Mouse (Mus musculus) WW6 (cell line): Measurements from ENCODE around the gene Braf.
A peak's percentile ranks its signal among the peaks of the same experiment; 100 is the strongest.

Experiments used
- DNase-seq: peaks from one replicate; pipeline ENCODE4 v3.0.0-alpha.2; 2013; ENCODE audit warnings: low read depth, low spot score

The Braf gene

GRCm38 (mm10) chr6:39607365-39607764 is 117.9 kb downstream of the Braf start:
- no peak for DNase-seq

GRCm38 (mm10) chr6:39606862-39607261 is 118.4 kb downstream of the Braf start:
- DNase-seq: no peak

- DNase-seq: no peak
Measured at GRCm38 (mm10) chr6:39606056-39606455, 119.2 kb downstream of the Braf start.

- no peak for DNase-seq
Measured at GRCm38 (mm10) chr6:39604565-39604964, 120.7 kb downstream of the Braf start.

GRCm38 (mm10) chr6:39601828-39602227 is 123.4 kb downstream of the Braf start:
- DNase-seq: no peak

GRCm38 (mm10) chr6:39600851-39601250 is 124.4 kb downstream of the Braf start:
- no peak for DNase-seq

GRCm38 (mm10) chr6:39592401-39593214 is 132.7 kb downstream of the Braf start, which contains the start of gene Ndufb2:
TSS of gene Ndufb2 (plus strand) at chr6:39592574.
- peak; percentile 89 for DNase-seq

- no peak for DNase-seq
Measured at GRCm38 (mm10) chr6:39591481-39591880, 133.8 kb downstream of the Braf start.

- no peak for DNase-seq
Measured at GRCm38 (mm10) chr6:39585517-39585916, 139.7 kb downstream of the Braf start, which contains the start of gene Gm42420. TSS of gene Gm42420 (plus strand) at chr6:39585753.

GRCm38 (mm10) chr6:39581087-39581784 is 144.0 kb downstream of the Braf start:
- DNase-seq: no peak

GRCm38 (mm10) chr6:39580558-39580957 is 144.7 kb downstream of the Braf start:
- DNase-seq: no peak

- no peak for DNase-seq
Measured at GRCm38 (mm10) chr6:39579552-39579951, 145.7 kb downstream of the Braf start.

GRCm38 (mm10) chr6:39574951-39575350 is 150.3 kb downstream of the Braf start:
- no peak for DNase-seq

GRCm38 (mm10) chr6:39574555-39574869 is 150.8 kb downstream of the Braf start:
- no peak for DNase-seq

GRCm38 (mm10) chr6:39573791-39574554 is 151.3 kb downstream of the Braf start, which contains the start of gene Adck2:
TSS of gene Adck2 (plus strand) at chr6:39573873.
- no peak for DNase-seq

GRCm38 (mm10) chr6:39570426-39570825 is 154.8 kb downstream of the Braf start:
- DNase-seq: no peak

GRCm38 (mm10) chr6:39567528-39567927 is 157.7 kb downstream of the Braf start:
- DNase-seq: no peak

- DNase-seq: no peak
Measured at GRCm38 (mm10) chr6:39562166-39563015, 162.9 kb downstream of the Braf start.

- DNase-seq: no peak
Measured at GRCm38 (mm10) chr6:39559276-39559939, 165.9 kb downstream of the Braf start.

- DNase-seq: no peak
Measured at GRCm38 (mm10) chr6:39557723-39558261, 167.5 kb downstream of the Braf start, which contains the start of gene Dennd2a. TSS of gene Dennd2a (minus strand) at chr6:39557867.
